Mouse (Mus musculus) CH12F3 (cell line): ENCODE measurements around the gene Angptl4.
"Not testable (repeated sequence)": the region's sequence is repeated elsewhere in the genome, so short reads cannot be mapped to it uniquely, and the experiment has no call there.

Source experiments
- in situ Hi-C: fragments of 300-500 bp; cut with MboI; formaldehyde crosslinking; loops from 2 replicates; pipeline ENCODE4 v1.14.3; 2020; ENCODE audit warnings: low sequenced_read_pairs

Angptl4 gene

GRCm38 (mm10) chr17:33760255-33761165 is 21.1 kb downstream of the Angptl4 start, which contains the start of gene Rab11b:
Gene Rab11b (minus strand): TSS chr17:33760530.
- in situ Hi-C loops, result no loop called here

- in situ Hi-C loops, result no loop called here
These were observed 21.8 kb downstream of the Angptl4 start for GRCm38 (mm10) chr17:33759767-33760254.

GRCm38 (mm10) chr17:33757231-33757630 is 24.4 kb downstream of the Angptl4 start:
- in situ Hi-C loops, result no loop called here

GRCm38 (mm10) chr17:33756108-33756790 is 25.4 kb downstream of the Angptl4 start:
- in situ Hi-C loops, result no loop called here

GRCm38 (mm10) chr17:33755418-33756107 is 26.1 kb downstream of the Angptl4 start:
- in situ Hi-C loops, result no loop called here

GRCm38 (mm10) chr17:33754656-33755055 is 27.0 kb downstream of the Angptl4 start:
- in situ Hi-C loops, result no loop called here

GRCm38 (mm10) chr17:33752297-33752696 is 29.3 kb downstream of the Angptl4 start:
- in situ Hi-C loops, result no loop called here

- in situ Hi-C loops, result no loop called here
These were observed 30.4 kb downstream of the Angptl4 start for GRCm38 (mm10) chr17:33751181-33751580.

- in situ Hi-C loops, result no loop called here
These were observed 32.2 kb downstream of the Angptl4 start for GRCm38 (mm10) chr17:33749451-33749850.

GRCm38 (mm10) chr17:33746011-33746410 is 35.6 kb downstream of the Angptl4 start:
- in situ Hi-C loops, result no loop called here

- in situ Hi-C loops, result no loop called here
These were observed 36.8 kb downstream of the Angptl4 start for GRCm38 (mm10) chr17:33744686-33745384.

GRCm38 (mm10) chr17:33742420-33742819 is 39.2 kb downstream of the Angptl4 start:
- in situ Hi-C loops, result no loop called here

- in situ Hi-C loops, result not testable (repeated sequence)
These were observed 48.1 kb downstream of the Angptl4 start for GRCm38 (mm10) chr17:33733526-33733925.

- in situ Hi-C loops, result not testable (repeated sequence)
These were observed 49.0 kb downstream of the Angptl4 start for GRCm38 (mm10) chr17:33732556-33733083.

GRCm38 (mm10) chr17:33729215-33729614 is 52.4 kb downstream of the Angptl4 start:
- in situ Hi-C loops, result no loop called here

GRCm38 (mm10) chr17:33728396-33728795 is 53.2 kb downstream of the Angptl4 start:
- in situ Hi-C loops, result no loop called here
